Mouse (Mus musculus): ENCODE data around the gene Ripor2. TPM values are rescaled to one million over a fixed set of nuclear protein-coding genes. Genes with fewer than 3 reads are reported as not detected.

The Ripor2 gene
- polyA plus RNA-seq, 1 experiment from 2014 or later, result 6.5 TPM

- Histone ChIP-seq H3K4me2 (ENCODE audit: low read depth, low read length) (no peak overlapping the region), H3K4me3 (ENCODE audit: low read depth, low read length) (no peak overlapping the region), H3K4me1 (ENCODE audit: control insufficient read depth, insufficient read depth, low read length) (no peaks in the 10 kb centered on the region), H3K9me3 (ENCODE audit: control insufficient read depth, low read length) (no peaks in the 10 kb centered on the region), H3K27me3 (replicated peaks; ENCODE audit: control insufficient read depth, insufficient read depth, low read length) (no peaks in the 10 kb centered on the region), H3K9ac (ENCODE audit: low read depth, low read length) (no peak overlapping the region), H3K27ac (replicated peaks; ENCODE audit: low read depth, low read length) (no peak overlapping the region), H3K36me3 (ENCODE audit: control insufficient read depth, insufficient read depth, low read length) (no peaks in the 10 kb centered on the region)
- DNase-seq (ENCODE audit: low spot score) (no peak), ATAC-seq (ENCODE audit: low read depth) (no peak)
- WGBS, result 87% methylated on average over 3 of the region's 3 CpGs
Observed at GRCm38 (mm10) chr13:24588603-24589002, 6.6 kb downstream of the Ripor2 start.

- no peak overlapping the region for H3K4me3 ChIP-seq (ENCODE audit: low read depth, low read length)
- no peaks in the 10 kb centered on the region for H3K36me3 ChIP-seq (ENCODE audit: control insufficient read depth, insufficient read depth, low read length)
- H3K27me3 ChIP-seq (replicated peaks; ENCODE audit: control insufficient read depth, insufficient read depth, low read length), result no peaks in the 10 kb centered on the region
- ATAC-seq (ENCODE audit: low read depth), result no peak
- no peaks in the 10 kb centered on the region for H3K4me1 ChIP-seq (ENCODE audit: control insufficient read depth, insufficient read depth, low read length)
- H3K27ac ChIP-seq (replicated peaks; ENCODE audit: low read depth, low read length), result no peak overlapping the region
- no peak overlapping the region for H3K9ac ChIP-seq (ENCODE audit: low read depth, low read length)
- H3K4me2 ChIP-seq (ENCODE audit: low read depth, low read length), result no peak overlapping the region
- no peaks in the 10 kb centered on the region for H3K9me3 ChIP-seq (ENCODE audit: control insufficient read depth, low read length)
- no peak for DNase-seq (ENCODE audit: low spot score)
- 89% methylated on average over 6 of the region's 6 CpGs for WGBS
Observed at GRCm38 (mm10) chr13:24591737-24592136, 9.7 kb downstream of the Ripor2 start.

GRCm38 (mm10) chr13:24594303-24594702 is 12.3 kb downstream of the Ripor2 start:
- WGBS, result 59% methylated on average over 3 of the region's 3 CpGs
- no peaks in the 10 kb centered on the region for H3K27me3 ChIP-seq (replicated peaks; ENCODE audit: control insufficient read depth, insufficient read depth, low read length)
- no peak overlapping the region for H3K4me3 ChIP-seq (ENCODE audit: low read depth, low read length)
- no peaks in the 10 kb centered on the region for H3K36me3 ChIP-seq (ENCODE audit: control insufficient read depth, insufficient read depth, low read length)
- no peak overlapping the region for H3K4me2 ChIP-seq (ENCODE audit: low read depth, low read length)
- no peak for DNase-seq (ENCODE audit: low spot score)
- no peaks in the 10 kb centered on the region for H3K9me3 ChIP-seq (ENCODE audit: control insufficient read depth, low read length)
- no peak for ATAC-seq (ENCODE audit: low read depth)
- no peak overlapping the region for H3K27ac ChIP-seq (replicated peaks; ENCODE audit: low read depth, low read length)
- H3K9ac ChIP-seq (ENCODE audit: low read depth, low read length), result no peak overlapping the region
- H3K4me1 ChIP-seq (ENCODE audit: control insufficient read depth, insufficient read depth, low read length), result no peaks in the 10 kb centered on the region

GRCm38 (mm10) chr13:24599631-24600041 is 17.6 kb downstream of the Ripor2 start:
- Histone ChIP-seq H3K9me3 (ENCODE audit: control insufficient read depth, low read length) (no peaks in the 10 kb centered on the region), H3K27me3 (replicated peaks; ENCODE audit: control insufficient read depth, insufficient read depth, low read length) (no peaks in the 10 kb centered on the region), H3K9ac (ENCODE audit: low read depth, low read length) (no peak overlapping the region), H3K4me1 (ENCODE audit: control insufficient read depth, insufficient read depth, low read length) (peaks cover 7% of the 10 kb centered on the region), H3K36me3 (ENCODE audit: control insufficient read depth, insufficient read depth, low read length) (no peaks in the 10 kb centered on the region), H3K27ac (replicated peaks; ENCODE audit: low read depth, low read length) (no peak overlapping the region), H3K4me3 (ENCODE audit: low read depth, low read length) (no peak overlapping the region), H3K4me2 (ENCODE audit: low read depth, low read length) (no peak overlapping the region)
- 86% methylated on average over 11 of the region's 11 CpGs for WGBS
- DNase-seq (ENCODE audit: low spot score), result no peak
- no peak for ATAC-seq (ENCODE audit: low read depth)

- H3K27ac ChIP-seq (replicated peaks; ENCODE audit: low read depth, low read length), result 0 out of 2 replicates have a peak overlapping the region, but pooled peaks have one; percentile 0
- H3K9me3 ChIP-seq (ENCODE audit: control insufficient read depth, low read length), result no peaks in the 10 kb centered on the region
- H3K36me3 ChIP-seq (ENCODE audit: control insufficient read depth, insufficient read depth, low read length), result no peaks in the 10 kb centered on the region
- H3K9ac ChIP-seq (ENCODE audit: low read depth, low read length), result no peak overlapping the region
- H3K4me2 ChIP-seq (ENCODE audit: low read depth, low read length), result peak overlapping the region; percentile 18; the same call in 1 of the 2 replicates
- peaks cover 10% of the 10 kb centered on the region for H3K4me1 ChIP-seq (ENCODE audit: control insufficient read depth, insufficient read depth, low read length)
- H3K4me3 ChIP-seq (ENCODE audit: low read depth, low read length), result no peak overlapping the region
- no peaks in the 10 kb centered on the region for H3K27me3 ChIP-seq (replicated peaks; ENCODE audit: control insufficient read depth, insufficient read depth, low read length)
- DNase-seq (ENCODE audit: low spot score) (no peak), ATAC-seq (ENCODE audit: low read depth) (no peak)
- 25% methylated on average over 4 of the region's 4 CpGs for WGBS
Observed at GRCm38 (mm10) chr13:24602978-24603377, 21.0 kb downstream of the Ripor2 start.

GRCm38 (mm10) chr13:24603591-24604009 is 21.6 kb downstream of the Ripor2 start:
- Histone ChIP-seq H3K4me1 (ENCODE audit: control insufficient read depth, insufficient read depth, low read length) (peaks cover 10% of the 10 kb centered on the region), H3K27me3 (replicated peaks; ENCODE audit: control insufficient read depth, insufficient read depth, low read length) (no peaks in the 10 kb centered on the region), H3K4me3 (ENCODE audit: low read depth, low read length) (no peak overlapping the region), H3K9ac (ENCODE audit: low read depth, low read length) (no peak overlapping the region), H3K27ac (replicated peaks; ENCODE audit: low read depth, low read length) (peak overlapping the region; percentile 0; the same call in 1 of the 2 replicates), H3K9me3 (ENCODE audit: control insufficient read depth, low read length) (no peaks in the 10 kb centered on the region), H3K4me2 (ENCODE audit: low read depth, low read length) (peak overlapping the region; percentile 18; the same call in 1 of the 2 replicates), H3K36me3 (ENCODE audit: control insufficient read depth, insufficient read depth, low read length) (no peaks in the 10 kb centered on the region)
- 0 out of 2 replicates have a peak, but pooled peaks have one; percentile 14 for ATAC-seq (ENCODE audit: low read depth)
- DNase-seq (ENCODE audit: low spot score), result no peak
- WGBS, result 18% methylated on average over 11 of the region's 11 CpGs

- no peaks in the 10 kb centered on the region for H3K36me3 ChIP-seq (ENCODE audit: control insufficient read depth, insufficient read depth, low read length)
- H3K4me1 ChIP-seq (ENCODE audit: control insufficient read depth, insufficient read depth, low read length), result peaks cover 10% of the 10 kb centered on the region
- no peaks in the 10 kb centered on the region for H3K9me3 ChIP-seq (ENCODE audit: control insufficient read depth, low read length)
- no peak for ATAC-seq (ENCODE audit: low read depth)
- H3K4me2 ChIP-seq (ENCODE audit: low read depth, low read length), result no peak overlapping the region
- no peaks in the 10 kb centered on the region for H3K27me3 ChIP-seq (replicated peaks; ENCODE audit: control insufficient read depth, insufficient read depth, low read length)
- 22% methylated on average over 4 of the region's 4 CpGs for WGBS
- H3K27ac ChIP-seq (replicated peaks; ENCODE audit: low read depth, low read length), result no peak overlapping the region
- H3K4me3 ChIP-seq (ENCODE audit: low read depth, low read length), result no peak overlapping the region
- H3K9ac ChIP-seq (ENCODE audit: low read depth, low read length), result no peak overlapping the region
- no peak for DNase-seq (ENCODE audit: low spot score)
Observed at GRCm38 (mm10) chr13:24604096-24604495, 22.1 kb downstream of the Ripor2 start.

- no peaks in the 10 kb centered on the region for H3K27me3 ChIP-seq (replicated peaks; ENCODE audit: control insufficient read depth, insufficient read depth, low read length)
- peak overlapping the region; percentile 49 for H3K4me2 ChIP-seq (ENCODE audit: low read depth, low read length)
- H3K9ac ChIP-seq (ENCODE audit: low read depth, low read length), result peak overlapping the region; percentile 28; the same call in 1 of the 2 replicates
- H3K4me3 ChIP-seq (ENCODE audit: low read depth, low read length), result peak overlapping the region; percentile 22
- no peaks in the 10 kb centered on the region for H3K36me3 ChIP-seq (ENCODE audit: control insufficient read depth, insufficient read depth, low read length)
- no peak overlapping the region for H3K27ac ChIP-seq (replicated peaks; ENCODE audit: low read depth, low read length)
- peaks cover 10% of the 10 kb centered on the region for H3K4me1 ChIP-seq (ENCODE audit: control insufficient read depth, insufficient read depth, low read length)
- peak; percentile 61 for DNase-seq (ENCODE audit: low spot score)
- 4% methylated on average over 19 of the region's 20 CpGs for WGBS
- no peaks in the 10 kb centered on the region for H3K9me3 ChIP-seq (ENCODE audit: control insufficient read depth, low read length)
- peak; percentile 66 for ATAC-seq (ENCODE audit: low read depth)
Observed at GRCm38 (mm10) chr13:24604761-24605591, 23.0 kb downstream of the Ripor2 start.

- Histone ChIP-seq H3K9me3 (ENCODE audit: control insufficient read depth, low read length) (no peaks in the 10 kb centered on the region), H3K4me1 (ENCODE audit: control insufficient read depth, insufficient read depth, low read length) (peaks cover 10% of the 10 kb centered on the region), H3K27me3 (replicated peaks; ENCODE audit: control insufficient read depth, insufficient read depth, low read length) (no peaks in the 10 kb centered on the region), H3K27ac (replicated peaks; ENCODE audit: low read depth, low read length) (no peak overlapping the region), H3K36me3 (ENCODE audit: control insufficient read depth, insufficient read depth, low read length) (no peaks in the 10 kb centered on the region), H3K9ac (ENCODE audit: low read depth, low read length) (no peak overlapping the region), H3K4me2 (ENCODE audit: low read depth, low read length) (no peak overlapping the region), H3K4me3 (ENCODE audit: low read depth, low read length) (no peak overlapping the region)
- ATAC-seq (ENCODE audit: low read depth) (no peak), DNase-seq (ENCODE audit: low spot score) (no peak)
- 58% methylated on average over 5 of the region's 5 CpGs for WGBS
Observed at GRCm38 (mm10) chr13:24605755-24606154, 23.8 kb downstream of the Ripor2 start.
